ENCODE assay signal across 11 mouse cellular contexts in genomic region chr15:27647686-27648085, GRCm38 (mm10). TPM values are rescaled to one million over a fixed set of nuclear protein-coding genes. Genes with fewer than 3 reads are reported as not detected.
DNase-seq lines count a peak whose midpoint lies in the region; ATAC-seq and TF ChIP-seq lines count a peak whose summit lies in the region.
"Had no signal": no experiment of that assay in that cellular context is flagged by ENCODE, and none has a peak within 500 bp of the region (broad histone marks: within the 10 kb centered on the region; RNA-seq: fewer than 3 reads in every experiment).

No protein-coding gene starts in this region.

- DNase-seq in cerebellum, adult 9-10 months, result peak; percentile 41
- DNase-seq in cerebellum, adult 11-12 months, result no peak
- no peak for DNase-seq in liver, adult 2 months (ENCODE audit: extremely low read depth, low read depth, low spot score)
- DNase-seq in liver, embryonic 11.5 days (ENCODE audit: low spot score), result no peak
- DNase-seq in ZHBTc4 (ENCODE audit: low read depth, low spot score), result peak; percentile 43
- peak; percentile 83 for DNase-seq in midbrain, embryonic 14.5 days
- no peak for DNase-seq in layer of hippocampus, adult 18-20 months (ENCODE audit: low spot score in 2 of 2)
- no peak for DNase-seq in urinary bladder, adult 18-20 months (ENCODE audit: low spot score in 2 of 2)
- DNase-seq: adrenal gland, postnatal 14 days; B cell, adult 2 months; kidney, adult 11 months had no signal

- 31% methylated on average over 3 of the region's 3 CpGs for WGBS in liver, adult 2 months
- 44% methylated on average over 3 of the region's 3 CpGs for WGBS in liver, embryonic 11.5 days
- 46% methylated on average over 3 of the region's 3 CpGs for WGBS in midbrain, embryonic 14.5 days

- H3K9ac ChIP-seq in liver, adult 2 months (ENCODE audit: low read depth, low read length), result no peak overlapping the region
- H3K9ac ChIP-seq in liver, embryonic 11.5 days (ENCODE audit: low read depth, low read length), result no peak overlapping the region
- H3K9ac ChIP-seq in midbrain, embryonic 14.5 days (replicated peaks; ENCODE audit: low read length), result no peak overlapping the region

- ATAC-seq in liver, embryonic 11.5 days (replicated peaks; ENCODE audit: low FRiP score), result no peak
- no peak for ATAC-seq in midbrain, embryonic 14.5 days (ENCODE audit: low FRiP score, low TSS enrichment)

- TF ChIP-seq CTCF in liver, adult 2 months (IDR thresholded peaks at IDR 0.05; ENCODE audit: low read depth, low read length), result peak; percentile 55

- no peaks in the 10 kb centered on the region for H3K27me3 ChIP-seq in liver, adult 2 months (ENCODE audit: control insufficient read depth, insufficient read depth, low read length)
- no peaks in the 10 kb centered on the region for H3K27me3 ChIP-seq in liver, embryonic 11.5 days (replicated peaks; ENCODE audit: control insufficient read depth, insufficient read depth, low read length)
- H3K27me3 ChIP-seq in midbrain, embryonic 14.5 days (ENCODE audit: control insufficient read depth, insufficient read depth, low read length), result no peaks in the 10 kb centered on the region

- no peaks in the 10 kb centered on the region for H3K36me3 ChIP-seq in liver, adult 2 months (ENCODE audit: control insufficient read depth, insufficient read depth, low read length)
- no peaks in the 10 kb centered on the region for H3K36me3 ChIP-seq in liver, embryonic 11.5 days (ENCODE audit: control insufficient read depth, insufficient read depth, low read length)
- no peaks in the 10 kb centered on the region for H3K36me3 ChIP-seq in midbrain, embryonic 14.5 days (ENCODE audit: control insufficient read depth, insufficient read depth, low read length)

- no peak for TF ChIP-seq POLR2A in liver, adult 2 months (IDR thresholded peaks at IDR 0.05; ENCODE audit: extremely low read depth, insufficient read depth, low read length)

- no peak overlapping the region for H3K27ac ChIP-seq in liver, adult 2 months (replicated peaks; ENCODE audit: insufficient read depth, low read depth, low read length)
- no peak overlapping the region for H3K27ac ChIP-seq in liver, embryonic 11.5 days (ENCODE audit: low read depth, low read length)
- H3K27ac ChIP-seq in midbrain, embryonic 14.5 days (replicated peaks; ENCODE audit: low read depth, low read length), result no peak overlapping the region

- no peaks in the 10 kb centered on the region for H3K4me1 ChIP-seq in liver, adult 2 months (ENCODE audit: control insufficient read depth, insufficient read depth, low read length)
- H3K4me1 ChIP-seq in liver, embryonic 11.5 days (replicated peaks; ENCODE audit: control insufficient read depth, insufficient read depth, low read length), result no peaks in the 10 kb centered on the region
- no peaks in the 10 kb centered on the region for H3K4me1 ChIP-seq in midbrain, embryonic 14.5 days (ENCODE audit: control insufficient read depth, insufficient read depth, low read length)

- H3K79me2 ChIP-seq in liver, adult 2 months (ENCODE audit: control insufficient read depth, insufficient read depth, low read length), result no peaks in the 10 kb centered on the region

- H3K4me3 ChIP-seq in liver, adult 2 months (ENCODE audit: insufficient read depth, low read depth, low read length), result no peak overlapping the region
- no peak overlapping the region for H3K4me3 ChIP-seq in liver, embryonic 11.5 days (ENCODE audit: low read depth, low read length)
- H3K4me3 ChIP-seq in midbrain, embryonic 14.5 days (replicated peaks; ENCODE audit: low read depth, low read length), result no peak overlapping the region

- no peak overlapping the region for H3K4me2 ChIP-seq in liver, embryonic 11.5 days
- no peak overlapping the region for H3K4me2 ChIP-seq in midbrain, embryonic 14.5 days (ENCODE audit: low read length)

- H3K9me3 ChIP-seq in liver, embryonic 11.5 days (ENCODE audit: control insufficient read depth, low read length), result no peaks in the 10 kb centered on the region; the same call in 1 of the 2 replicates
- H3K9me3 ChIP-seq in midbrain, embryonic 14.5 days (ENCODE audit: control insufficient read depth, low read length), result no peaks in the 10 kb centered on the region

RNA-seq across cellular contexts. Expression of gene Otulin, which starts 17.2 kb away (rescaled TPM):
- 29.7 and 33.4 TPM in 2 replicates for total RNA-seq in liver, adult 2 months (2014; rRNA removed)
- polyA plus RNA-seq in liver, adult 2 months (2012; rRNA removed), result 49.3 and 58.0 TPM in 2 replicates
- 45.9 and 47.5 TPM in 2 replicates for polyA plus RNA-seq in liver, embryonic 11.5 days (2014; fragmentation: Nextera tagmentation; extraction: Ambion mirVana)
- 29.7 and 30.1 TPM in 2 replicates for polyA plus RNA-seq in midbrain, embryonic 14.5 days (2014; fragmentation: Nextera tagmentation; extraction: Ambion mirVana)
- total RNA-seq in layer of hippocampus, adult 18-20 months (2021), result 10 to 100 TPM; 20.7 to 21.4 TPM

RNA-seq across cellular contexts. Expression of gene Otulinl, which starts 33.7 kb away (rescaled TPM):
- total RNA-seq in liver, adult 2 months (2014; rRNA removed), result 2.1 and 3.4 TPM in 2 replicates
- polyA plus RNA-seq in liver, adult 2 months (2012; rRNA removed), result 0.36 and 0.78 TPM in 2 replicates
- polyA plus RNA-seq in liver, embryonic 11.5 days (2014; fragmentation: Nextera tagmentation; extraction: Ambion mirVana), result 13.4 and 14.7 TPM in 2 replicates
- polyA plus RNA-seq in midbrain, embryonic 14.5 days (2014; fragmentation: Nextera tagmentation; extraction: Ambion mirVana), result 6.5 and 10.7 TPM in 2 replicates
- total RNA-seq in layer of hippocampus, adult 18-20 months (2021), result 10 to 100 TPM; 27.8 to 29.1 TPM

Comparison
In these comparisons a context has a peak if more than half of its experiments do, and no peak if none do; other contexts are left out.
1. DNase-seq: peak in cerebellum, adult 9-10 months (single experiment), ZHBTc4 (single experiment) and midbrain, embryonic 14.5 days (single experiment); none in cerebellum, adult 11-12 months (single experiment), liver, adult 2 months (single experiment), liver, embryonic 11.5 days (single experiment), layer of hippocampus, adult 18-20 months (0 of 2) and urinary bladder, adult 18-20 months (0 of 2).